Mouse (Mus musculus): Measurements from ENCODE around the gene Ros1.

Ros1 gene

GRCm38 (mm10) chr10:52194957-52195852 is at the start of gene Ros1:
Gene Ros1 (minus strand): TSS chr10:52195244.
- DNase-seq (ENCODE audit: low spot score in 2 of 2) = no peak

- no peak for DNase-seq (ENCODE audit: low spot score in 2 of 2)
Measured at GRCm38 (mm10) chr10:52242680-52243323, 47.8 kb upstream of the Ros1 start.

DNA sequence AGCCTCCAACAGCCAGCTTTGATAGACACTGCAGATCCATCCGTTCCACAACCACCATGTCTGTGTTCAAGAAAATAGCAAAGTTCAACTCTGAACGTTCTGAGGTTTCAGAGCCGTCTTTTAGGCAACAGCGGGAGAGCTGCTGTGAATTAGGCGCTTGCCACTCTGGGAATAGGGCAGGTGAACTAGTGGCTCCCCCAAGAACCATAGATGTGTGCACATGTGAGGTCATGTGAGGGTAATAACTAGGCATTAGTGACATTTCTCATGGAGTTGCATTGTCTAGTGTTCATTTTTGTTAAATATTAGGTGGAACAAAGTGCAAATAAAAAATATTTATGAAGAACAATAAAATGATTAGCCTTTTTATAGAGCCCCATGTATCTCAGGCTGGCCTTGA is 47.0 kb upstream of the Ros1 start:
- DNase-seq (ENCODE audit: low spot score in 2 of 2) = no peak

DNA sequence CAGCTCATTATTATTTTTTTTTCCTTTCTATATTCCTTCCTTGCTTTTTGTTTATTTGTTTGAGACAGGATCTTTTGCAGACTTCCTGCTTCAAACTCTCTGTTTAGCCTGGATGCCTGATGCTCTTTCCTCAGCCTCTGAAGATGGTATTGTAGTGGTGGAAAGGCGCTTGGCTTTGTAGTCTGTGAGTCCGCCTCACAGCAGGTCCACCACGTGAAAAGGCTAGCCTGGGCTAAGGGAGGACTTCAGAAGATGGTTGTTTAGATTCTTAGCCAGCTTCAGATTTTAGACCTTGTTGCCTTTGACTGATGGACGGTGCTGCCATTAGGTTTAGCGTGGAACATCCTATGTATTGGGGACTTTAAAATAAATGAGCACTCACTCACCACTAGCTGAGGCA is 40.4 kb upstream of the Ros1 start:
- no peak for DNase-seq (ENCODE audit: low spot score in 2 of 2)

DNA sequence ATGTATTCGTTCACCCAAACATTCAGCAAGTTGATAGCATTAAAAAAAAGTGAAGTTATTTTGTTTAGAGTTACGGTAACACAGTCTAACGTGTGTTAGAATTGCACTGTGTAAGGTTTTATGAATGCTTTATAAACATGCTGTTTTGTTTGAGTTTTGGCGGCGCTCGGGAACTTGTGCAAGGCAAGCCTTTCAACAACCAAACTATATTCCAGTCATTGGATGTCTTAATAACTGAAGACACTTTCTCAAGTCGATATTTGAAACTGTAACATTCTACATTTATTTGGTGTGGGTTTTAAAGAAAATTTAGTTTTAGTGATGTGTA is 39.6 kb upstream of the Ros1 start:
- DNase-seq (ENCODE audit: low spot score in 2 of 2) = no peak

- DNase-seq (ENCODE audit: low spot score in 2 of 2) = no peak
Measured at GRCm38 (mm10) chr10:52233969-52234653, 39.1 kb upstream of the Ros1 start.

- peak; percentile 22 to 27 for DNase-seq (ENCODE audit: low spot score in 2 of 2)
Measured at GRCm38 (mm10) chr10:52233301-52233968, 38.4 kb upstream of the Ros1 start, which contains the start of gene Dcbld1. Gene Dcbld1 (plus strand): TSS chr10:52233619.

DNA sequence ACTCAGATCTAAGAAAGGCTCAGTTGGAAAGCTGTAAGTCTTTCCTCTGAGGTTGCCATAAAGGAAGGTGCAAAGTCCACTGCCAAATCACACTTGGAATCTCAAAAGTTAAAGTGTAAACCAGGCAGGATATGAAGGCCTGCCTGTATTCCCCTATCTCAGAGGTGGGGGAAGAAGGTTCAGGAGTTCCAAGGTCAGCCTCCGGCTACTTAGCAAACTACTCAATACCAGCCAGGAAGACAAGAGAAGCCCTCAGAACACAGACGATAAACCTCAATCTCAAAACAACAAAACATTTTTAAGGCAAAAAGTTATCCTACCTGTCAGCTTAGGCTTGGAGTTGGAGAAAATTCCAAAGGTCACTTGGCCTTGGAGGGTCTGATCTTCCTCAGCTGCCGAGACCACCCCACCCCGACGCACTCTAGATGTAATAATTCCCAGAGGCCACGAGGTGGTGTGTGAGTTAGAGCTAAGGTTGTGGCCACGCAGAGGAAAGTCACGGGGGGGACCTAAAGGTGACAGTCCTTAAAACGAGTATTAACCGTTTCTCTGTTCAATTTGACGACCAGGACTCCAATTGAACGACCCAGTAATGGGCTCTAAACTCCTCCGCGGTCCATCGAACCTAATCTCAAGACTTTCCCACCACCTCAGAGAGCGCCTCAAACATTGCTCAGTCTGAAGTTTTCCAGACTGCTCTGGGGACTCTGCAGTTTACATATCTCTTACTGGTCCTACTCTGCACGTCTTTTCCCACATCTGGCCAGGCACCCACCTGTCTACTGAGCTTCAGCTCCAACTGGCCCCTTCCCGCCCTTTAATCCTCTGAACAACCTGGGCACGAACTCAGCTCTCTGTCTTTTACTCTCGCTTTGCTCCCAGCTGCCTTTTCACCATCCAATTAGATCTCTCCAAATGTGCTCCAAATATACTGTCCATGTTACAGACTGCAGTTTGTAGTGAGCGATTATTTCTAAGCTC is 37.4 kb upstream of the Ros1 start:
- DNase-seq (ENCODE audit: low spot score in 2 of 2) = no peak

DNA sequence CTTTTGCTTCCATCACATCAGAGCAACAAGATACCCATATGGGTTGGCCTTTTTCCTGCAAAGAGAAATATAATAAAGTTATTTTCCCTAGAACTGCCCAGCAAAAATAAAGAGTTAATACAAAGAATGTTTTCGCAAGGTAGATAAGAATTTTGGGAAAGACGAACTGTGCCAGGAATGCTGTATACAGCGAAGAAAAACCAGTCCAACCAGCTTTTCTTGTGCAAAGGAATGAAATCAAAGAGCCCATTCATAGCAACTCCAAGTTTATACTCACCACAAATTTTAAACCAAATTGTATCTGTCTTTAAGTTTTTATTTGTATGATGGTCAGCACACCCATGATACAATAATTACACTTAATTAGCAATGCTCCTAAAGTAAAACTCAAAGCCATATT is 24.6 kb upstream of the Ros1 start:
- DNase-seq (ENCODE audit: low spot score in 2 of 2) = no peak

- DNase-seq (ENCODE audit: low spot score in 2 of 2) = no peak
Measured at GRCm38 (mm10) chr10:52217564-52217934, 22.5 kb upstream of the Ros1 start.

- peak; percentile 27 to 64 for DNase-seq (ENCODE audit: low spot score in 2 of 2)
Measured at GRCm38 (mm10) chr10:52216797-52217563, 21.9 kb upstream of the Ros1 start.

GRCm38 (mm10) chr10:52215267-52215818 is 20.3 kb upstream of the Ros1 start:
- no peak for DNase-seq (ENCODE audit: low spot score in 2 of 2)

- DNase-seq (ENCODE audit: low spot score in 2 of 2) = no peak
Measured at GRCm38 (mm10) chr10:52204006-52204405, 9.0 kb upstream of the Ros1 start.

GRCm38 (mm10) chr10:52185900-52186299 is 9.1 kb downstream of the Ros1 start:
- DNase-seq (ENCODE audit: low spot score in 2 of 2) = no peak

- DNase-seq (ENCODE audit: low spot score in 2 of 2) = no peak
Measured at GRCm38 (mm10) chr10:52182878-52183277, 12.2 kb downstream of the Ros1 start.

DNA sequence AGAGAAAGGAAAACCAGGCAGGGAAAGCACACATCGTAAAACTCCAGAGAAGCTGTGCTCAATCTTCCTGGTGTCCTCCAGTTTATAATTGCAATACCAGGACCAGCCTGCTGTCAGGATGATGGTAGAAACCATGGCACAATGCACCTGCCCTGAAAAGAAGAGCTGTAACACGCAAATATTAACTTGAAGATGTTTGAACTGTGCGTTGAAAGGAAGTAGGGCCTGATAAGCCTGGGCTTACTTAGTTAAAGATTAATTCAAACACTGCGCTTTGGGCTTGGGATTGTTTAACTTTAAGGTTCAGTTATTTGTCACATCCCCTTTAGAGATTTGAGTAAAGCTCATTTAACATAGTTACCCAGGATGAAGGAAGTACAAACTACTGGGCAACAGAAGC is 20.7 kb downstream of the Ros1 start:
- DNase-seq (ENCODE audit: low spot score in 2 of 2) = no peak

- no peak for DNase-seq (ENCODE audit: low spot score in 2 of 2)
Measured at GRCm38 (mm10) chr10:52170489-52170888, 24.6 kb downstream of the Ros1 start.

DNA sequence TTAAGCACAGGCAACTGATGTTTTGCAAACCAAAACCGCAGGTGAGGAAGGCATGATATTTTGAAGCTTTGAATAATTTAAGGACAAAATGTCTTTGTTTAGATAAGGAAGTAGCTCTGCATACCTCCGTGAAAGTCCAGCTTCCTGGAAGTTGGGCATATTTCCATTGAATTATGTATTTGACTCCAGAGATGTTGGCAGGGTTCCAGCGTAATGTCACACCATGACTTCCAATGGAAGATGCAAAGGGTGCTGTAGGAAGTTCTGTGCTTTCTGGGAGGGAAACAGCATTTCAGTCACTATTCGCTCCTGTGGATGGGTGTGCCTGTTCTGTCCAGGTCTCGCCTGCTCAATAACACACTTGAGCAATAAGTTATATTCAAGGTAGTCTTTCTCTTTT is 25.2 kb downstream of the Ros1 start:
- no peak for DNase-seq (ENCODE audit: low spot score in 2 of 2)

GRCm38 (mm10) chr10:52165376-52165775 is 29.7 kb downstream of the Ros1 start:
- DNase-seq (ENCODE audit: low spot score in 2 of 2) = no peak

DNA sequence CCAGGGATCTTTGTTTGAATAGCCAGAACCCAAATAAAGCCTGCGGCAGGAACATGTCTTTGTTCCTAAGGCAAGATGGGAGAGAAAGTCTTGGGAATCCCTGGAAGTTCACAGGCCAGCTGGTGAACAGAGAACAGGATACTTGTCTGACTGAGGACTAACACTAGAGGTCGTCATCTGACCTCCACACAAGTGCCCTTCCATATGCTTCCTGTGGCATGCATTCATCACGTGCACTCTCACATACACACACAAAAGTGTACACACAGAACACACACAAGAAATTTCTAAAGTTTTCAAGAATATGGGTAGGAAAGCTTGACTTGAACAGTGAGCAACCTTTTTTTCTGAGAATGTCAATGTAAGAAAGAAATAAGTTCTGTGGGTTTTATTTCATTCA is 34.4 kb downstream of the Ros1 start:
- DNase-seq (ENCODE audit: low spot score in 2 of 2) = no peak
